Mouse (Mus musculus) c-Kit-negative CD71-positive TER-119-positive erythroid progenitor cells, embryonic 14.5 days (primary cell): ENCODE results near the gene Htra3.

Experiments used
- DNase-seq: peaks from one replicate; pipeline ENCODE4 v3.0.0-alpha.2; 2013; ENCODE audit warnings: low read depth, low spot score

Gene Htra3

GRCm38 (mm10) chr5:35695815-35696214 lies 16.2 kb upstream of the Htra3 start:
- DNase-seq = no peak

- no peak for DNase-seq
These were observed 14.1 kb upstream of the Htra3 start for GRCm38 (mm10) chr5:35693638-35694037.

- DNase-seq = no peak
These were observed 11.7 kb upstream of the Htra3 start for GRCm38 (mm10) chr5:35691246-35691645.

GRCm38 (mm10) chr5:35690485-35691165 lies 11.0 kb upstream of the Htra3 start:
- DNase-seq = no peak

GRCm38 (mm10) chr5:35689374-35689773 lies 9.8 kb upstream of the Htra3 start:
- no peak for DNase-seq

GRCm38 (mm10) chr5:35688851-35689250 lies 9.3 kb upstream of the Htra3 start:
- no peak for DNase-seq

- no peak for DNase-seq
These were observed 7.5 kb upstream of the Htra3 start for GRCm38 (mm10) chr5:35687098-35687497.

GRCm38 (mm10) chr5:35686336-35686735 lies 6.8 kb upstream of the Htra3 start:
- no peak for DNase-seq

GRCm38 (mm10) chr5:35685079-35685478 lies 5.5 kb upstream of the Htra3 start:
- no peak for DNase-seq

GRCm38 (mm10) chr5:35680958-35681357 lies 1.4 kb upstream of the Htra3 start:
- no peak for DNase-seq

GRCm38 (mm10) chr5:35676964-35677363 lies 2.6 kb downstream of the Htra3 start:
- no peak for DNase-seq

GRCm38 (mm10) chr5:35674081-35674555 lies 5.5 kb downstream of the Htra3 start:
- DNase-seq = no peak

GRCm38 (mm10) chr5:35673086-35673485 lies 6.5 kb downstream of the Htra3 start:
- DNase-seq = no peak

GRCm38 (mm10) chr5:35672581-35672980 lies 7.0 kb downstream of the Htra3 start:
- DNase-seq = no peak

GRCm38 (mm10) chr5:35671474-35671891 lies 8.1 kb downstream of the Htra3 start:
- DNase-seq = no peak

- no peak for DNase-seq
These were observed 9.2 kb downstream of the Htra3 start for GRCm38 (mm10) chr5:35670412-35670801.

- no peak for DNase-seq
These were observed 9.7 kb downstream of the Htra3 start for GRCm38 (mm10) chr5:35669747-35670411.

GRCm38 (mm10) chr5:35666152-35666551 lies 13.4 kb downstream of the Htra3 start:
- DNase-seq = no peak

- DNase-seq = no peak
These were observed 17.5 kb downstream of the Htra3 start for GRCm38 (mm10) chr5:35662021-35662545.

GRCm38 (mm10) chr5:35661210-35661609 lies 18.4 kb downstream of the Htra3 start:
- DNase-seq = no peak

- DNase-seq = no peak
These were observed 20.1 kb downstream of the Htra3 start for GRCm38 (mm10) chr5:35659503-35659902.

- no peak for DNase-seq
These were observed 23.7 kb downstream of the Htra3 start for GRCm38 (mm10) chr5:35655753-35656485.
